Mouse (Mus musculus) heart, adult 2 months (tissue): ENCODE measurements around the gene Gm20388.

Experiments
- CTCF ChIP-seq: fragments of 200-600 bp; IDR thresholded peaks from 2 replicates; pipeline ENCODE4 v1.8.1; 2022; ENCODE audit warnings: antibody characterized with exemption, mild to moderate bottlenecking, moderate library complexity
- EP300 ChIP-seq: fragments of 200-500 bp; IDR thresholded peaks from 2 replicates; pipeline ENCODE4 v1.6.1; 2011; ENCODE audit warnings: low read depth, low read length, control low read depth; ENCODE audit not compliant: insufficient read depth
- POLR2A ChIP-seq: fragments of 200-500 bp; IDR thresholded peaks from 2 replicates; pipeline ENCODE4 v1.6.1; 2011; ENCODE audit warnings: mild to moderate bottlenecking, low read depth, low read length, control low read depth; ENCODE audit not compliant: insufficient read depth

DNA sequence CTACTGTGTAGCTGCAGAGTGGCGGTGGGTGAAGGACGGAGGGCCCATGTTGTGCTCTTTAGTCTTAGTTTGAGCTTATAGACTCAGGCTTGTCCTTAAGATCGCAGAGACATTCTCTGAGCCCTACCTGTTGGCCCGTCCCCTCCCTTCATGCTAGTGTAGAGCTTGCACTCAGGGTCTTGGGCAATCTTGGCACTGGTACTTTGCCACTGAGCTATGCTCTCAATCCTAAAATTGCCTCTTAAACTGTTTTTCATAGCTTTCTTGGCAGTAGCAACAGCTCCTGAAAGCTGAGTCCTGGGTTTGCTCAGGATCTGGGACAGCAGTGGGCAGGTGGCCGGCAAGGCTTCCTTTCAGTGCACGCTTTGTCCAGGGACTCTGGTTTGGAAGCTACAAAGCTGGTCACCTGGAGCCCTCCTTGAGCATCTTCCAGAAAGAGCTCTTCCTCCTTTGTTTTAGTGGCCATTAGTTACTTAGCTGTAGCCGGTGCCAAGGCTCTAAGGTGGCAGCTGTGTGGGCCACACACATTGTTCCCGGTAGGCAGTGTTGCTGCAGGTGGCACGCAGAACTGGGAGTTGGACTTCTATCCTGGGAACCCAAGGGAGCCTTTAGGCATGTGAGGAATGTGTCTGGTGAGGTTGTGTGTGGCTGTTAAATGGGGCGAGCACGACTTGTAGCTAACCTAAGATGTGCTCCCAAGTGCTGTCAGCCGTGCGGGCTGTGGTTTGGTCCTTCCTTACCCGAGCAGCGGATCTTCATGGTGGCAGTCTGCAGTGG, 2090.9 kb downstream of the Gm20388 start:
- TF ChIP-seq EP300 (no peak), POLR2A (no peak), CTCF (no peak)
